Mouse (Mus musculus) brain, embryonic 18.5 days (tissue): ENCODE results near the gene Sirt6.

Source experiments
- DNase-seq: peaks from one replicate; pipeline ENCODE4 v3.0.0-alpha.2; 2012; ENCODE audit warnings: low read depth, low spot score

Sirt6 gene

DNA sequence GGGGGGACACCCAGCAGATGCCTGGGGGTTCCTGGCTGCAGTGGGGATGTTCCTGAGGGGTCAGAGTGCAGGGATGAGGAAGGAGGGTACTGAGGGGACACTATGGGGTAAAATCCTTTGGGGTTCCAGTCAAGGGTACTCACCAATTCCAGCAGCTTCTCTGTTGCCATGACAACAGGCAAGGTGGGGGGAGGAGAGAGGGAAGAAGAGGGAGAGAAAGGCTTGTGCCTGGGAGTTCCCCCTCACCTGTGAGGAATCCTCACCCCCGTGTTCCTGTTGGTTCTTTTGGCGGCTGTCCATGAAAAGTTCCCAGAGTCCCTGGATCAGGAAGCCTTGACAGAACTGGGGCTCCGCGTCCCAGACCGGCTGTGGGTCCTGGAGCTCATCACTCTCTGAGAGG, 32.0 kb downstream of the Sirt6 start:
- DNase-seq, result no peak

GRCm38 (mm10) chr10:81593935-81594334, 33.7 kb downstream of the Sirt6 start:
- DNase-seq, result no peak

DNA sequence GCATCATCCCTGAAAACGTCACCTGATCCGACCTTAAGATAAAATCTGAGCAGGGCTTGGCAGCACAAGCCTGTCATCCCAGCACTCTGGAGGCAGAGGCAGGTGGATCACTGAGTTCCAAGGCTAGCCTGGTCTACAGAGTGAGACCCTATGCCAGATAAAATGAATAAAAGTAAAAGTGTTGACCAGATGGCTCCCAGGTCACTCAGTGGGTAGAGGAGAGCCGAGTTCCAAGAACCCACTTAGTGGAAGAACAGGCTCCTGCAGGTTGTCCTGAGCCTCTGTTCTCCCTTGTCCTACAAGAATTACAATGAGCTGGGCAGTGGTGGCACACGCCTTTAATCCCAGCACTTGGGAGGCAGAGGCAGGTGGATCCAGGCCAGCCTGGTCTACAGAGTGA, 34.4 kb downstream of the Sirt6 start:
- DNase-seq, result no peak

DNA sequence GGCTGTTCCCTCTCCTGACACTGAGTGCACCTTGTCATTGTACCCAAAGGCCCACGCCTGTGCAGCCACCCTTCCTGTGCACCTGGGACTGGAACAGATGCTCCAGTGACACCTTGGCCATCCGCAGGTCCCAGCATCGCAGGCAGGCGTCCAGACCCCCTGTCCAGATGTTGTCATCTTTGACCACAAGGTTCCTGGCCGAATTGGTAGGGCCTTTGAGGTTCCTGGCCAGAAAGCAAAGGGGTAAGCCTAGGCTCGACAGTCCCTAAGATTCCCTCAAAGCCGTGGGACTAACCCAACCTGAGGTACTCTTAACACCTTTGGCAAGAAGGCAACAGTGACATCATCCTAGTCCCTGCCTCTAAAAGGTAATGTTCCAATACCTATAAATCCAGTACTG, 35.0 kb downstream of the Sirt6 start:
- no peak for DNase-seq

DNA sequence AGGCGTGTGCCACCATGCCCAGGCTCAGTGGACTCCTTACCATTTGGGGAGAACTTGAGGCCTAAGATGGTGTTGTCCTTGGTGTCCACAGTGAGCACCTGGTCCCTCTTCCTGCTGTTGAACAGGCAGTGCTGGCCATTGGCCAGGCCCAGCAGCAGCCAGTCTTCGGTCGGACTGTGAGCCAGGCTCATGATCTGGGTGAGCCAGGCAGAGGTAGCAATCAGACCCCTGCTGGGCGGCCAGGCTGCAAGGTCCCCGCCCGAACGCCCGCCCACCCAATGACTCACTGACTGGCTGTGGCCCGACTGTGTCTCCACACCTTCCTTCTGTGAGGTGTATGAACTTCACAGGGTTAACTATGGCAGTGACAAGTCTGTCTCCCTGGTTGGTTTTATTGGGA, 35.8 kb downstream of the Sirt6 start:
- DNase-seq, result no peak

DNA sequence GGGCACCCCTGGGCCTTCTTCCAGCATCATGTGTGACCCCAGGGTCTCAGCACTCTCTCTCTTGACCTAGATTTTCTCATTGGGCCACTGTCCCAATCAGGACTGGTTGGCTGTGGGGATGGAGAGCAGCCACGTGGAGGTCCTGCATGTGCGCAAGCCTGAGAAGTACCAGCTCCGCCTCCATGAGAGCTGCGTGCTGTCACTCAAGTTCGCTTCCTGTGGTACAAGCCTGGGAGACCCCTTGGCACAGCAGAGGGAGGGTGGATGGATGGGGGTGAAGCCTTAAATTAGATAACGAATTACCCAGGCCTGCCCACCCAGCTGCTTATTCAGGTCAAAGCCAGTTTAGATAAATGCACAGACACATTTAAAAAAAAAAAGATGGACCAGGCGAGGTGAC, 38.9 kb downstream of the Sirt6 start:
- no peak for DNase-seq

DNA sequence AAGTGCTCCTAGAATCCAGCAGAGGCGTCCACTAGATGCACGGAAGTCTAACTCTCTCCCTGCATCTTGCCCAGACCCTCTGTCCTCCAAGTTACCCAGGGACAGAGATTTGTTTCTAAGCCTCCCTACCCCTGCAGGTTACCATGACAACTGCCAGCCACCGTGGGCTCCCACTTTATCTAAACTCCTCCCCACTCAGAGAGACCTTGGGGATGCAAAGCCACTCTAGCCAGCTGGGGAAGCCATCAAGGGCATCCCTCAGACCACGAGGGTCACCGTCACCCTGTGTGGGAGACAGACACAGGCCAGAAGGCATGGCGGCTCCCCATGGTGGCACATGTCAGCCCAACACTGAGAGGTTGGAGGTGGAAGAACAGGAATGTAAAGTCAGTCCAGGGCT, 44.2 kb downstream of the Sirt6 start:
- no peak for DNase-seq

- no peak for DNase-seq
These were observed 47.0 kb downstream of the Sirt6 start for GRCm38 (mm10) chr10:81580441-81581070.

DNA sequence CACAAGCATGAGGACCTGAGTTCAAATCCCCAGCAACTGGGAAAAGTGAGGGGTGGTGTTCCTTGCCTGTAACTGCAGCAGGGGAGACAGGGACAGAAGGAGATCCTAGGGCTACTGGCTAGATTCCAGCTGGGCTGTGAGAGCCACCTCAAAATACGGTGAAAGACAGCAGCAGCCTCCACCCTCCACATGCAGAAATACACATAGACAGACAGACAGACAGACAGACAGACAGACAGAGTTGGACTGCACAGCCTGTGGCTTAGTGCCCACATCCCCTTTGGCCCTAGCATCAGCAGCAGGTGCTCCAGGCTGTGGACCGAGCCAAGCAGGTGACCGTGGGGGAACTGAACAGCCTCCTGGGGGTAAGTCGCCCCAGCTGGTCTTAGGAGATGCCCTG, 47.6 kb downstream of the Sirt6 start:
- no peak for DNase-seq

- no peak for DNase-seq
These were observed 51.9 kb downstream of the Sirt6 start for GRCm38 (mm10) chr10:81575695-81576094.

DNA sequence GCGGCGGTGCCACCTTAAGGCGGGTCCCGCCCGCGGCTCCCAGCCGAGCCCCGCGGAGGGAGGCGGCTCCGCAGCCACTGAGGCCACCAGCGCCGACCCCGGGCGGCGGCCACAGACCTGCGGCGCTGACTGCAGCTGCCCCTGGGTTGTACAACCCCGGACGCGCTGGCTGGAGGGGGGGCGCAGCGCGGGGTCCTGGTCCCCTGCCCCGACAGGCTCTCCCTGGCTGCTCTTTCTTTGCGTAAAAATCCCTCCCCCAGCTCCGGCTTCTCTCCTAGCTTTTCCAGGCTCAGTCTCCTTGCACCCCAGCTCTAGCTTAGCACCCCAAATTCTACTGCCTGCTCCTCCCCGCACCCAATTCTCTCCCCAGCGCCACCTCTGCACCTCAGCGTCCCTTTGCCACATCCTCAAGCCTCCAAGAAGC, 52.4 kb downstream of the Sirt6 start:
- DNase-seq, result no peak

GRCm38 (mm10) chr10:81574081-81575056, 53.2 kb downstream of the Sirt6 start, which contains the start of gene Tle2:
Gene Tle2, plus strand, starts transcription at chr10:81574561.
- DNase-seq, result no peak

GRCm38 (mm10) chr10:81572975-81573374, 54.6 kb downstream of the Sirt6 start:
- no peak for DNase-seq

DNA sequence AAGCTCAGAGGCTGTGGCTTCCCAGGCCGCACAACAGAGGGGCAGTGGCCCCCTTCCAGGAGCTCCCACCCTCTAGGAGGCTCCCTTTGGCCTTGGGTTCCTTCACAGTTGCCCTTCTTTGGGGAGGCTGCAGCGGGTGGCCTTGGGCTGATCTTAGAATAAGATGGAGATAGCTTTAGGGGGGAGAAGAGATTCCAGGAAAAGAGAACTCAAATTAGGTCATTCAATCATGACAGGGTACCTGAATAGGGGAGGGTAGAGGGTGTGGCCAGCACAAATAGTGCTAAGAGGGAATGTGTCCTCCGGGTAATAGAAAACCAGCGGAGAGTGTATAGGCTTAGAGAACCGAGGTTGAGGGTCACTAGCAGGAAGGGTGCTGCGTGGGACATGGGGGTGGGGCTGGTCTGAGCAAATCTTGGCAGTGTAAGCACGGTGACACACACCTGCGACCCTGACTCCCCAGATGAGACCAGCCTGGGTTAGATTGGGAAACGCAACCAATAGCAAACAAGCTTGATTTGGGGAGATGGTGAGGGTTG, 55.4 kb downstream of the Sirt6 start:
- DNase-seq, result no peak
